Mouse (Mus musculus) mouse trophoblast stem cell (cell line): ENCODE measurements around the gene 4931422A03Rik.

ENCODE experiments used
- in situ Hi-C, 2 experiments: fragments of 300-500 bp; cut with MseI, MboI; formaldehyde crosslinking; loops; 2 replicates in 1 of 2; 3 replicates in 1 of 2; pipeline ENCODE4 v1.15.1; 2025

Gene 4931422A03Rik

DNA sequence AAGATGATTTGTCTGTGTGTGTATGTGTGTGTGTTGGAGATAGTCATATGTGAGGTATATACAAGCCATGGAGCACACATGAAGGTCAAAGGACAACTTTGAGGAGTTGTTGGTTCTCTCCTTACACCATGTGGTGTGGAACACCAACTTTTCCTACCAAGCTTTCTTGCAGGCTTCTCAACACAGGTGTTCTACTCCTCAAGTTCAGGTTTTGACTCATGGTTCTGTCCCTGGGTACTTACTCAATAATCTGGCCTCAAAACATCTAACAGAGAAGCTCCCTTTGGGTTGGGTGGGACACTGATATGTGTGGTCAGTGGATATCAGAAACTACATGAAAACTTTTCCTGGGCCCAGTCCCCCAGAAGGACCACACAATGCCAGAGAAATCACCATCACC is 89.2 kb downstream of the 4931422A03Rik start:
- in situ Hi-C loops, result no loop called here

GRCm38 (mm10) chr2:103938573-103938972 is 89.6 kb downstream of the 4931422A03Rik start:
- in situ Hi-C loops, result no loop called here

GRCm38 (mm10) chr2:103937670-103938069 is 90.5 kb downstream of the 4931422A03Rik start:
- in situ Hi-C loops, result no loop called here

DNA sequence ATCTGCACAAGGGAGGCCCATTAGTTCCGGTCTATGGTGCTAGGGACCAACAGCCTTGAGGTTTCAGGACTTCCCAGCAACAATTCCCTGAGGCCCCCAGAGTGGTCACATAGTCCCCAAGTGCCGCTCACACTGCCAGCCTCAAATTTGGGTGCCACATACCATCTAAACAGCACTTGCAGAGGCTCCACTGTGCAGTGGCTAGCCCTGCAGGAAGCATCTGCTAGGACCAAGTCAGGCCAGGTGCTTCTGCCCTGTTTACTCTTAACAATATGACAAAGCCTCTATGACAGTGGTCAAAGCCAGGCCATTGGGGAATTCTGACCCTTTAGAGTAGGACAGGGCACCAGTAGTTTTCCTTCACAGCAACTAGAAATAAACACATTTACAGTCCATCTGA is 91.5 kb downstream of the 4931422A03Rik start:
- in situ Hi-C loops, result no loop called here

DNA sequence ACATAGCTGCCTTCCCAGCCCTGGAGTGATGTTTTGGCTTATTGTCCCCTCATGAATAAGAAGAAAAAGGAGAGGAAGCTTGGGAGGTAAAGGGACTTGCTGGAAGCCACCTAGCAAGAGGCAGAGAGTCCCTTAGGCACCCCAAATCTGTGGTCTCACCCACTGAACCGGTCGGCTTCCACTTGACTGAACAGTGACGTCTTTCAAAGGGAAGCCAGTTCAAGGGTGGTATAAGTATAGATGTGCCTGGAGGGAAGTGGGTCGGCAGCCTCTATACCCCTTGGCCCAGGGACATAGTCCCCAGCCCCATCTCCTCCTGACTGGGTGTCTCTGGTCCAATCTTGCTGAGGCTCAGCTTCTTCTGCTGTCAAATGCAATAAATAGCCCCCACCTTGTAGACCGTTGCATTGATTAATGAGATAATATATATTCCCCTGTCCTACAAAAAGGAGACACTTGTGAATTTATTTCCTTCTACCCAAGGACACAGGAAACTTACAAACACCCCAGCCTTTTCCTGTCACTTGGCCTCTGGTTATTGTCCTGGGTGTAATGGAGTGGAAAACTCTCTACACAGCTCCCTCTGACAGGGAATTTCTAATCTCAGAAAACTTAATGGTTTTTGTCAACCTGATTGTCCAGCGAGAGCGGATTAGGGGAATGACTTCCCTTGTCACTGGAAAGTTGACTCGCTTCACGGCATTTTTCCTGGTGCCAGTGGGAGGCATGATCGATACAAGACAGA is 92.3 kb downstream of the 4931422A03Rik start:
- in situ Hi-C loops, result no loop called here

GRCm38 (mm10) chr2:103934670-103935069 is 93.5 kb downstream of the 4931422A03Rik start:
- in situ Hi-C loops, result no loop called here

- in situ Hi-C loops, result no loop called here
Measured at GRCm38 (mm10) chr2:103934270-103934669, 93.9 kb downstream of the 4931422A03Rik start.

DNA sequence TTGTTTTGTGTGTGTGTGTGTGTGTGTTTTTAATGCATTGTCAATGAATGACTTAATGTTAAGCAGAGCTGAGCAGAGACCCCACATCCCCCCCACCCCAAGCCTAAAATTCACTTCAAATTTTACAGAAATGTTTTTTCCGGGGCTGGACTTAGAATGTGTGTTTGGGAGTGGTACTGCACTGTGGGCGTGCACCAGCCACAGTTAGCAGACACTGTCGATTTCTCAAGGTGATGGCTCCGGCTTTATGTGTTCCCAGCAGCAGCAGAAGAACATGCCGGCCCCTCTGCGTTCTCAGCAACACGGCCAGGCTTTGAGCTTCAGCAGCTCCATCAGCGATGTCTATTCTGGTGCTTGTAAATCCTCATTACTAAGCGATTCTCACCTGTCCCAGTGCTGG is 95.7 kb downstream of the 4931422A03Rik start:
- in situ Hi-C loops, result no loop called here

DNA sequence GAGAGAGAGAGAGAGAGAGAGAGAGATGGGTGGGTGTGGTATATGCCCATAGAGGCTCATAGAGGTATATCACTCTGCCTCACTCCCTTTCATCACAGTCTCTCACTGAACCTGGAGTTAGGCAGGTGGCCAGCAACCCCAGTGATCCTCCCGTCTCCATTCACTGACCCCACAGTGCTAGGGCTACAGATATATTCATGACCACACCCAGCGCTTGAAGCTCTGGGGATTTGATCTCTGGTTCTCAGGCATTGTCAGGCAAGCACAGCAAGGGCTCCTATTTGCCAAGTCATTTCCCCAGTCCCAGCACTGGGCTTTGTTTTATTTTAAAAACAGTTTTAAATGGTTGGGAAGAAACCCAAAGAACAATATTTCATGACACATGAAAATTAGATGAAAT is 96.1 kb downstream of the 4931422A03Rik start:
- in situ Hi-C loops, result no loop called here

- in situ Hi-C loops, result no loop called here
Measured at GRCm38 (mm10) chr2:103931511-103931911, 96.7 kb downstream of the 4931422A03Rik start.

GRCm38 (mm10) chr2:103930306-103931019 is 97.7 kb downstream of the 4931422A03Rik start:
- in situ Hi-C loops, result no loop called here

- in situ Hi-C loops, result no loop called here
Measured at GRCm38 (mm10) chr2:103927610-103928145, 100.5 kb downstream of the 4931422A03Rik start.

DNA sequence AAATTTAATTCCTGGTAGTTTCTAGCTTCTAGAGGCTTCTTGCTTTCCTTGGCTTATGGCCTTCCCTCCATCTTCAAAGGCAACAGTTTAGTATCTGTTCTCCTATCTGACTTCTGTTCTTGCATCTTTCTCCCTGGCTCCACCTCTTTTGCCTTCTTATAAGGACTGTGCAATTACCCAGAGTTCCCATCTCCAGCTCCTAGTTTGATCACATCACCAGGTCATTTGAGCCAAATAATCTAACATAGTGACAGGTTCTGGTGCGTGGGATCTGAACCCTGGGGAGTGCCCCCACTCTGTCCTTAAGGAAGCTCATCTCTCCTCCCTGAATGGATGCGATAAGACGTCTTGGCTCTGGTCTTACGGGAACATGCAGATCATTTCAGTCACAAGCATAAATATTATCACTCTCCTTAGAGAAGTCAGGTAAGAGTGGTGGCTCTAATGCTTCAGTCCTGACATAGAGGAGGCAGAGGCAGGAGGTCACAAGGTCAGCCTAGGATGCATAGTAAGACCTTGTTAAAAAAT is 101.5 kb downstream of the 4931422A03Rik start:
- in situ Hi-C loops, result no loop called here

DNA sequence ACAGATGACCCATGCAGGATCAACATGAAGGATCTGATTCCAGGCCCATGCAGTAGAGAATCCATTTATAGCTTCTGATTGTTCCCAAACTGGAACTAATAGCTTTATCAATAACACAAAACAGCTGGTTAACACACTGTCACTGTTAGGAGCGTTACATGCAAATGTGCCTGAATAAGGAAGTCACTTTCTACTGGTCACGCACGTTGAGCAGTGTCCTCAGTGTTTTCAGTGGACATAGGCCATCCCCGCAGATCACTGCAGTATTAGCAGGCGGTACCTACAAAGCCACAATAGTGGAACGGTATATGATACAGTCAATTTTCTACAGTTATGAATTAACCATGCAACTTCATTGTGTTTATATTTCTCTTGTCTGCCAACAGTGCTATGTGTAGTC is 108.7 kb downstream of the 4931422A03Rik start:
- in situ Hi-C loops, result no loop called here

- in situ Hi-C loops, result no loop called here
Measured at GRCm38 (mm10) chr2:103918375-103918774, 109.8 kb downstream of the 4931422A03Rik start.

- in situ Hi-C loops, result no loop called here
Measured at GRCm38 (mm10) chr2:103917375-103917774, 110.8 kb downstream of the 4931422A03Rik start.
